Mouse (Mus musculus): ENCODE measurements around the gene Xntrpc.

DNA sequence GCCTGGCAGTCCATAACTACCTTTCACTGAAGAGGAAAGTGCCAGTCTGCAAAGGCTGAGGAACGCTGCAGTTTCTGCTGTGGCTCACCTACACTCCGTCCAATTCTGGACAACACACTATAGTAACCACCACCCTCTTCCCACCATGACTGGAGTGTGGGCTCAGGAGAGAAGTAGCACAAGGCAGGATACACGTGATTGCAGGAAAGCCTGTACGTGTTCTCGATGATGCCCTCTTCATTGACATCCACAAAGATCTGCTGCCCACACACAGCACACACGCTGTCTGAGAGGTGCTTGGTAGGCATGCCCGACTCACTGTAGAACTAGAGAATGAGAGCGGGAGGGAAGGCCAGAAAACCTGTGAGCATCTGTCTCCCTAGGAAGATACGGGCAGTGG is 41.7 kb upstream of the Xntrpc start:
- TF ChIP-seq POLR2A (IDR thresholded peaks at IDR 0.05; ENCODE audit: borderline replicate concordance, insufficient read depth, low read length) (no peak), CTCF (IDR thresholded peaks at IDR 0.05; ENCODE audit: borderline replicate concordance, insufficient read depth, low read depth, low read length) (no peak)

Data from cerebellum, adult 2 months (tissue).